Mouse (Mus musculus): ENCODE results near the gene Dnmt1.

DNA sequence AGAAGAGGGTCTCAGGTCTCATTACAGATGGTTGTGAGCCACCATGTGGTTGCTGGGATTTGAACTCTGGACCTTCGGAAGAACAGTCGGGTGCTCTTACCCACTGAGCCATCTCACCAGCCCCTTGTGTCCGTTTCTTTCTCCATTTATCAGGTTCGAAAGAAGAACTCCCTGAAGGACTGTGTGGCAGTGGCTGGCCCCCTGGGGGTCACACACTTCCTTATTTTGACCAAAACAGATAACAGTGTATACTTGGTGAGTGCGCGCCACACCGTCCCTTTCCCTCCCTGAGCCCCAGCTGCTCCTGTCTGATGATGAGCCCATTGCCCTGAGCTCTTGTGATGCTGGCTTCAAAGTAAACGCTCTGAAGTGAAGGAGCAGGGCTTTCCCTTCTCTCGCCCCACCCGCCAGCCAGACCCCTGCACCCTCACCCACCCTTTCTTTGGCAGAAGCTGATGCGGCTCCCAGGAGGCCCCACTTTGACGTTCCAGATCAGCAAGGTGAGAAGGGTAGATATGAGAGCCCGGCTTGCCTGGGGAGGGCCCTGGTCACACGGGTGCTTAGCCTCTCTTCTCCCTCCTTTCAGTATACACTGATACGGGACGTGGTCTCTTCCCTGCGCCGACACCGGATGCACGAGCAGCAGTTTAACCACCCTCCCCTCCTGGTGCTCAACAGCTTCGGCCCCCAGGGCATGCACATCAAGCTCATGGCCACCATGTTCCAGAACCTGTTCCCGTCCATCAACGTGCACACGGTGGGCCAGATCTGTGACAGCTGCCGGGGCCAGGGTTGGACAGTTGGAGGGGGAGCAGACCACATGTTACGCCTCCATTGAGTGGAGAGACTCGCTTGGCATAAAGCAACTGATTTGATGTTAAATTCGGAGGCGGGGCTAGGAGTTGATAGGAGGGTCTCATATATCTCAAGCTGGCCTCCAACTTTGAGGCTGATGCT lies 70.2 kb downstream of the Dnmt1 start:
- no peak for TF ChIP-seq EP300 (optimal IDR thresholded peaks at IDR 0.05)
- no peak for TF ChIP-seq CTCF (IDR thresholded peaks at IDR 0.05; ENCODE audit: low read depth)
